Mouse (Mus musculus): ENCODE measurements around the gene Slc22a2. TPM values are rescaled to one million over a fixed set of nuclear protein-coding genes. Genes with fewer than 3 reads are reported as not detected.
"Not testable (repeated sequence)": the region's sequence is repeated elsewhere in the genome, so short reads cannot be mapped to it uniquely, and the experiment has no call there.

Slc22a2 gene
- polyA plus RNA-seq, 1 experiment, result 3.6 TPM

GRCm38 (mm10) chr17:12658784-12659183 lies 74.9 kb downstream of the Slc22a2 start:
- Histone ChIP-seq H3K27ac (replicated peaks; ENCODE audit: low read depth, low read length) (no peak overlapping the region), H3K4me3 (ENCODE audit: insufficient read depth, low read depth, low read length) (no peak overlapping the region), H3K4me1 (ENCODE audit: control insufficient read depth, insufficient read depth, insufficient read length, low read length) (peaks cover under 1% of the 10 kb centered on the region; the same call in 1 of the 2 replicates)

- Histone ChIP-seq H3K4me3 (ENCODE audit: insufficient read depth, low read depth, low read length) (no peak overlapping the region), H3K27ac (replicated peaks; ENCODE audit: low read depth, low read length) (no peak overlapping the region), H3K4me1 (ENCODE audit: control insufficient read depth, insufficient read depth, insufficient read length, low read length) (peaks cover 5% of the 10 kb centered on the region; the same call in 1 of the 2 replicates)
These were observed 75.3 kb downstream of the Slc22a2 start for GRCm38 (mm10) chr17:12659233-12659632.

- Histone ChIP-seq H3K4me1 (ENCODE audit: control insufficient read depth, insufficient read depth, insufficient read length, low read length) (peaks cover 6% of the 10 kb centered on the region; the same call in 1 of the 2 replicates), H3K4me3 (ENCODE audit: insufficient read depth, low read depth, low read length) (no peak overlapping the region), H3K27ac (replicated peaks; ENCODE audit: low read depth, low read length) (no peak overlapping the region)
These were observed 76.8 kb downstream of the Slc22a2 start for GRCm38 (mm10) chr17:12660572-12661260.

GRCm38 (mm10) chr17:12664156-12664555 lies 80.2 kb downstream of the Slc22a2 start:
- H3K4me3 ChIP-seq (ENCODE audit: insufficient read depth, low read depth, low read length), result no peak overlapping the region
- peaks cover 6% of the 10 kb centered on the region for H3K4me1 ChIP-seq (ENCODE audit: control insufficient read depth, insufficient read depth, insufficient read length, low read length)
- peak overlapping the region; percentile 68; the same call in 1 of the 2 replicates for H3K27ac ChIP-seq (replicated peaks; ENCODE audit: low read depth, low read length)

GRCm38 (mm10) chr17:12668478-12669362 lies 84.8 kb downstream of the Slc22a2 start:
- Histone ChIP-seq H3K4me3 (ENCODE audit: insufficient read depth, low read depth, low read length) (no peak overlapping the region), H3K27ac (replicated peaks; ENCODE audit: low read depth, low read length) (no peak overlapping the region), H3K4me1 (ENCODE audit: control insufficient read depth, insufficient read depth, insufficient read length, low read length) (peaks cover 9% of the 10 kb centered on the region)

- H3K4me1 ChIP-seq (ENCODE audit: control insufficient read depth, insufficient read depth, insufficient read length, low read length), result peaks cover 3% of the 10 kb centered on the region
- no peak overlapping the region for H3K27ac ChIP-seq (replicated peaks; ENCODE audit: low read depth, low read length)
These were observed 85.4 kb downstream of the Slc22a2 start for GRCm38 (mm10) chr17:12669363-12669679.

GRCm38 (mm10) chr17:12671029-12671605 lies 87.2 kb downstream of the Slc22a2 start:
- Histone ChIP-seq H3K4me1 (ENCODE audit: control insufficient read depth, insufficient read depth, insufficient read length, low read length) (peaks cover 3% of the 10 kb centered on the region; the same call in 1 of the 2 replicates), H3K27ac (replicated peaks; ENCODE audit: low read depth, low read length) (no peak overlapping the region), H3K4me3 (ENCODE audit: insufficient read depth, low read depth, low read length) (no peak overlapping the region)

More at GRCm38 (mm10) chr17:12669363-12669679, 85.4 kb downstream of the Slc22a2 start:
- H3K4me3 ChIP-seq (ENCODE audit: insufficient read depth, low read depth, low read length), result no peak overlapping the region

GRCm38 (mm10) chr17:12672285-12672790 lies 88.4 kb downstream of the Slc22a2 start:
- peaks cover 3% of the 10 kb centered on the region; the same call in 1 of the 2 replicates for H3K4me1 ChIP-seq (ENCODE audit: control insufficient read depth, insufficient read depth, insufficient read length, low read length)
- H3K4me3 ChIP-seq (ENCODE audit: insufficient read depth, low read depth, low read length), result no peak overlapping the region
- H3K27ac ChIP-seq (replicated peaks; ENCODE audit: low read depth, low read length), result no peak overlapping the region

- peaks cover 3% of the 10 kb centered on the region; the same call in 1 of the 2 replicates for H3K4me1 ChIP-seq (ENCODE audit: control insufficient read depth, insufficient read depth, insufficient read length, low read length)
- no peak overlapping the region for H3K4me3 ChIP-seq (ENCODE audit: insufficient read depth, low read depth, low read length)
- no peak overlapping the region for H3K27ac ChIP-seq (replicated peaks; ENCODE audit: low read depth, low read length)
These were observed 89.9 kb downstream of the Slc22a2 start for GRCm38 (mm10) chr17:12673871-12674270.

GRCm38 (mm10) chr17:12674980-12675379 lies 91.0 kb downstream of the Slc22a2 start:
- not testable (repeated sequence) for H3K4me3 ChIP-seq (ENCODE audit: insufficient read depth, low read depth, low read length); H3K4me1 ChIP-seq (ENCODE audit: control insufficient read depth, insufficient read depth, insufficient read length, low read length); H3K27ac ChIP-seq (replicated peaks; ENCODE audit: low read depth, low read length)

GRCm38 (mm10) chr17:12675646-12676045 lies 91.7 kb downstream of the Slc22a2 start, which contains the start of gene Slc22a1:
Gene Slc22a1, minus strand, starts transcription at chr17:12675829.
- no peak within 1 kb of the TSS for H3K4me3 ChIP-seq (ENCODE audit: insufficient read depth, low read depth, low read length)
- H3K27ac ChIP-seq (replicated peaks; ENCODE audit: low read depth, low read length), result no peak within 1 kb of the TSS
- no peaks in the 10 kb centered on the region for H3K4me1 ChIP-seq (ENCODE audit: control insufficient read depth, insufficient read depth, insufficient read length, low read length)

GRCm38 (mm10) chr17:12677139-12677538 lies 93.2 kb downstream of the Slc22a2 start:
- Histone ChIP-seq H3K4me1 (ENCODE audit: control insufficient read depth, insufficient read depth, insufficient read length, low read length) (no peaks in the 10 kb centered on the region), H3K27ac (replicated peaks; ENCODE audit: low read depth, low read length) (no peak overlapping the region), H3K4me3 (ENCODE audit: insufficient read depth, low read depth, low read length) (no peak overlapping the region)
